Mouse (Mus musculus): ENCODE measurements around the gene Pou3f3.

The Pou3f3 gene

GRCm38 (mm10) chr1:42694665-42695577, 647 bp upstream of the Pou3f3 start:
- no peak for DNase-seq

GRCm38 (mm10) chr1:42696371-42697031, 933 bp downstream of the Pou3f3 start:
- no peak for DNase-seq

- no peak for DNase-seq
Observed at GRCm38 (mm10) chr1:42697321-42697755, 1.8 kb downstream of the Pou3f3 start.

GRCm38 (mm10) chr1:42697756-42698583, 2.4 kb downstream of the Pou3f3 start:
- DNase-seq, result no peak

- no peak for DNase-seq
Observed at GRCm38 (mm10) chr1:42698584-42699333, 3.2 kb downstream of the Pou3f3 start.

- no peak for DNase-seq
Observed at GRCm38 (mm10) chr1:42699471-42699871, 3.9 kb downstream of the Pou3f3 start.

- DNase-seq, result no peak
Observed at GRCm38 (mm10) chr1:42700171-42700570, 4.6 kb downstream of the Pou3f3 start.

- DNase-seq, result no peak
Observed at GRCm38 (mm10) chr1:42700815-42701214, 5.2 kb downstream of the Pou3f3 start.

- no peak for DNase-seq
Observed at GRCm38 (mm10) chr1:42701833-42702611, 6.5 kb downstream of the Pou3f3 start.

GRCm38 (mm10) chr1:42702984-42703383, 7.4 kb downstream of the Pou3f3 start:
- no peak for DNase-seq

GRCm38 (mm10) chr1:42703424-42703823, 7.9 kb downstream of the Pou3f3 start:
- DNase-seq, result no peak

- DNase-seq, result no peak
Observed at GRCm38 (mm10) chr1:42703851-42704613, 8.5 kb downstream of the Pou3f3 start.

- no peak for DNase-seq
Observed at GRCm38 (mm10) chr1:42704981-42705810, 9.6 kb downstream of the Pou3f3 start.

- DNase-seq, result no peak
Observed at GRCm38 (mm10) chr1:42705811-42706160, 10.2 kb downstream of the Pou3f3 start.

- no peak for DNase-seq
Observed at GRCm38 (mm10) chr1:42707196-42707595, 11.6 kb downstream of the Pou3f3 start.

- no peak for DNase-seq
Observed at GRCm38 (mm10) chr1:42707611-42708130, 12.1 kb downstream of the Pou3f3 start.

- DNase-seq, result no peak
Observed at GRCm38 (mm10) chr1:42709024-42709423, 13.5 kb downstream of the Pou3f3 start.

GRCm38 (mm10) chr1:42709431-42710160, 14.0 kb downstream of the Pou3f3 start:
- DNase-seq, result no peak

GRCm38 (mm10) chr1:42710234-42710633, 14.7 kb downstream of the Pou3f3 start:
- DNase-seq, result no peak

All from B cell, adult 2 months (primary cell).